Mouse (Mus musculus) kidney, adult 18-20 months (tissue): ENCODE measurements around the gene Eif2ak4.

Source experiments
- DNase-seq: peaks from one replicate; pipeline ENCODE4 v3.0.0; 2021

Eif2ak4 gene

GRCm38 (mm10) chr2:118406811-118407210 is 18.4 kb downstream of the Eif2ak4 start:
- no peak for DNase-seq

- DNase-seq: no peak
These were observed 20.0 kb downstream of the Eif2ak4 start for GRCm38 (mm10) chr2:118408336-118408895.

- no peak for DNase-seq
These were observed 24.4 kb downstream of the Eif2ak4 start for GRCm38 (mm10) chr2:118412821-118413220.

DNA sequence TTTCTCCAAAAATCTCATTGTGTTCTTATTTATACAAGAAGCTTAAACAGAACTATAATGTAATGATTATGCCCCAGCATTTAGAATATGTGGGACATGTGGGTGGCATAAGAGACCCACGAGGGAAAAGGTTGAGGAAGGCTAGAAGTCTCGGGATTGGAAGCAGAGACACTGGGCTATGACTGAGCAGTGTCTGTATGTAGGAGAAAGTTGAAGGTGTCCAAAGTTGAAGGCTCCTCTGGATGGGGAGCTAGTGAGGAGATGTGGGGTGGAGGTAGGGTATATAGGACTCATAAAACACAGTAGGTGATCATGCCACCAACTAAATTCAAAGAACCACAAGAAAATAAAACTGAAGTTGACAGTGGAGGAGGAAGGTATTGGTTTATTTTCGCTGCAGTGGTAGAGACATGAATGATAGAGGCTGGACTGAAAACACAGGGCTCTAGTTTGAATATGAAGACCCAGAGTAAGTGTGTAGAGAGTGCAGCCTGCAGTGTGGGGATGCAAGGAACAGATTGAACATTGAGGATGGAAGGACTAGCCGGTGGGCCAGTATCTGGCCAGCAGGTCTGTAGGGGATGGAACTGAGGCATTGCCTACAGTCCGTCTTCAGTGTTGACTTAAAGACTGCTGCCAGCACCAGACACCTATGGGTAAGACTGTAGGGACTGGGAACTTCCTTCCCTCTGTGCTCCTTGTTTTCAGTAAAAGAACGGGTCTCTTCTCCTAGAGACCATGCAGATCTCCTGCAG is 27.4 kb downstream of the Eif2ak4 start:
- no peak for DNase-seq

GRCm38 (mm10) chr2:118418076-118418475 is 29.7 kb downstream of the Eif2ak4 start:
- DNase-seq: no peak

- DNase-seq: no peak
These were observed 33.5 kb downstream of the Eif2ak4 start for GRCm38 (mm10) chr2:118421951-118422350.

- DNase-seq: peak; percentile 9
These were observed 34.0 kb downstream of the Eif2ak4 start for GRCm38 (mm10) chr2:118422385-118422784.

GRCm38 (mm10) chr2:118428296-118428695 is 39.9 kb downstream of the Eif2ak4 start:
- no peak for DNase-seq

GRCm38 (mm10) chr2:118429297-118429696 is 40.9 kb downstream of the Eif2ak4 start:
- no peak for DNase-seq

DNA sequence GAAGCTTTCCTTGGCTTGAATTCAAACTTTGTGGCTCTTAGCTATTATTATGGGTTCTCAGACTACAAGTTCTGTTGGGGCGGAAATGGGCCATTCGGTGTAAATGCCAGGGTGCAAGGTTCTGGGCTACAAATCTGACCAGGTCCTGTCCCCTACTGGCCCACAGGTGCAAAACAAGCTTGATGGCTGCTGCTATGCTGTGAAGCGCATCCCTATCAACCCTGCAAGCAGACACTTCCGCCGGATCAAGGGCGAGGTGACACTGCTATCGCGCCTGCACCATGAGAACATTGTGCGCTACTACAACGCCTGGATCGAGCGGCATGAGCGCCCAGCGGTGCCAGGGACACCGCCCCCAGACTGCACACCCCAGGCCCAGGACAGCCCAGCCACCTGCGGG is 42.2 kb downstream of the Eif2ak4 start:
- DNase-seq: no peak

GRCm38 (mm10) chr2:118431589-118431988 is 43.2 kb downstream of the Eif2ak4 start:
- peak; percentile 36 for DNase-seq

GRCm38 (mm10) chr2:118442172-118442571 is 53.8 kb downstream of the Eif2ak4 start:
- no peak for DNase-seq

- DNase-seq: no peak
These were observed 54.3 kb downstream of the Eif2ak4 start for GRCm38 (mm10) chr2:118442723-118443122.

- no peak for DNase-seq
These were observed 57.6 kb downstream of the Eif2ak4 start for GRCm38 (mm10) chr2:118445696-118446674.

GRCm38 (mm10) chr2:118448181-118448580 is 59.8 kb downstream of the Eif2ak4 start:
- DNase-seq: no peak

GRCm38 (mm10) chr2:118451056-118451455 is 62.6 kb downstream of the Eif2ak4 start:
- no peak for DNase-seq

- no peak for DNase-seq
These were observed 68.6 kb downstream of the Eif2ak4 start for GRCm38 (mm10) chr2:118457029-118457428.

GRCm38 (mm10) chr2:118457463-118458261 is 69.2 kb downstream of the Eif2ak4 start:
- no peak for DNase-seq

DNA sequence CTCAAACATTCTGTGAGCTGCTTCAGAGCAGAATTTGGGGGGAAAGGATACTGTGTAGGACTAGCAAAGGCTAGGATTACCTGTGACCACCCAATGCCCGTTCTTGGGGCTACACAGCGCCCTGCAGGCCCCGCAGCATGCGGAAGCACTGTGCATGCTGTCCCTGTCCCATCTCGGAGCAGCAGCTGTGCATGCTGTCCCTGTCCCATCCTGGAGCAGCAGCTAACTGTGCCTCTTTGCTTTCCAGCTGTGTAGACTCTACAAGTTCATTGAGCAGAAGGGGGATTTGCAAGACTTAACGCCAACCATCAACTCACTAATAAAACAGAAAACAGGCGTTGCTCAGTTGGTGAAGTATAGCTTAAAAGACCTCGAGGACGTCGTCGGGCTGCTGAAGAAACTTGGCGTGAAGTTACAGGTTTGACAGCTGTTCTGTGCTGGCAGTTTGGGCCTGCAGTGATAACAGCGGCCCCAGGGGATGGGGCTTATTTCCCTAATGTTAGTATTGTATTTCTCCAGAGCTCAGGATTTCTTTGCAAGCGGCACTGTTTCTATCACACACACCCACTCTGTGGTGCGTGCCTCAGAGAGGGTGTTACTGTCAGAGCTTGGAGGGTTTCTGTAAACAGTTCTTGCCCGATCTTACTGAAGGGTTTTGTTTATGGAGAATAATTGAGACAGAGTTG is 73.2 kb downstream of the Eif2ak4 start:
- no peak for DNase-seq

- no peak for DNase-seq
These were observed 75.1 kb downstream of the Eif2ak4 start for GRCm38 (mm10) chr2:118463480-118463879.

DNA sequence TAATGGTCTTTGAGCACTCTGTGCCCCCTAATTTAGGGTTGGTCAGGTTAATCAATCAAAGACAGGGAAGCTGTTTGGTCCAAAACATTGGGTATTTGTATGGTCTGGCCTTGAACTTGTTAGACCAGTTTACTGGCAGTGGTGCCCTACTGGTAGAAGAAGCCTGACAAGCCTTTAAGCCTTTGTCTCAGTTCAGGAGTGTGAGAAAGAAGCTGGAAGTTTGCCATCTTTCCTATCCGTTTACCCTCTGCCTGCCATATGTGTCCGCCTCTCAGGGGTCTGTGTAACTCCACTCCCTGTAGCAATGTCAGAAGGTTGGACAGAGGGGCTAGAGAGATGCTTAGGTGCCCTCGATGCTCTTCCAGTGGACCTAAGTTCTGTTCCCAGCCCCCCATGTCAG is 76.0 kb downstream of the Eif2ak4 start:
- DNase-seq: no peak

GRCm38 (mm10) chr2:118465894-118466293 is 77.5 kb downstream of the Eif2ak4 start:
- DNase-seq: no peak
